Mouse (Mus musculus): Measurements from ENCODE around the gene Ldb2.

Gene Ldb2

GRCm38 (mm10) chr5:44553765-44554352, 245.6 kb downstream of the Ldb2 start:
- in situ Hi-C loops (cut with MboI; ENCODE audit: unreplicated experiment in 2 of 2) = no loop called here

GRCm38 (mm10) chr5:44553155-44553554, 246.3 kb downstream of the Ldb2 start:
- in situ Hi-C loops (cut with MboI; ENCODE audit: unreplicated experiment in 2 of 2) = no loop called here

- in situ Hi-C loops (cut with MboI; ENCODE audit: unreplicated experiment in 2 of 2) = no loop called here
Measured at GRCm38 (mm10) chr5:44552121-44552520, 247.4 kb downstream of the Ldb2 start.

GRCm38 (mm10) chr5:44548468-44548867, 251.0 kb downstream of the Ldb2 start:
- in situ Hi-C loops (cut with MboI; ENCODE audit: unreplicated experiment in 2 of 2) = no loop called here

GRCm38 (mm10) chr5:44543472-44544132, 255.9 kb downstream of the Ldb2 start:
- in situ Hi-C loops (cut with MboI; ENCODE audit: unreplicated experiment in 2 of 2) = no loop called here

- in situ Hi-C loops (cut with MboI; ENCODE audit: unreplicated experiment in 2 of 2) = no loop called here
Measured at GRCm38 (mm10) chr5:44541748-44542147, 257.7 kb downstream of the Ldb2 start.

- in situ Hi-C loops (cut with MboI; ENCODE audit: unreplicated experiment in 2 of 2) = no loop called here
Measured at GRCm38 (mm10) chr5:44538687-44539086, 260.8 kb downstream of the Ldb2 start.

GRCm38 (mm10) chr5:44538000-44538395, 261.5 kb downstream of the Ldb2 start:
- in situ Hi-C loops (cut with MboI; ENCODE audit: unreplicated experiment in 2 of 2) = no loop called here

- in situ Hi-C loops (cut with MboI; ENCODE audit: unreplicated experiment in 2 of 2) = no loop called here
Measured at GRCm38 (mm10) chr5:44537316-44537999, 262.0 kb downstream of the Ldb2 start.

GRCm38 (mm10) chr5:44529466-44529865, 270.0 kb downstream of the Ldb2 start:
- in situ Hi-C loops (cut with MboI; ENCODE audit: unreplicated experiment in 2 of 2) = no loop called here

GRCm38 (mm10) chr5:44529001-44529400, 270.5 kb downstream of the Ldb2 start:
- in situ Hi-C loops (cut with MboI; ENCODE audit: unreplicated experiment in 2 of 2) = no loop called here

GRCm38 (mm10) chr5:44505221-44505620, 294.3 kb downstream of the Ldb2 start:
- in situ Hi-C loops (cut with MboI; ENCODE audit: unreplicated experiment in 2 of 2) = no loop called here

GRCm38 (mm10) chr5:44504786-44505185, 294.7 kb downstream of the Ldb2 start:
- in situ Hi-C loops (cut with MboI; ENCODE audit: unreplicated experiment in 2 of 2) = no loop called here

- in situ Hi-C loops (cut with MboI; ENCODE audit: unreplicated experiment in 2 of 2) = no loop called here
Measured at GRCm38 (mm10) chr5:44498229-44498628, 301.3 kb downstream of the Ldb2 start.

- in situ Hi-C loops (cut with MboI; ENCODE audit: unreplicated experiment in 2 of 2) = no loop called here
Measured at GRCm38 (mm10) chr5:44496854-44497253, 302.6 kb downstream of the Ldb2 start.

GRCm38 (mm10) chr5:44495092-44495491, 304.4 kb downstream of the Ldb2 start:
- in situ Hi-C loops (cut with MboI; ENCODE audit: unreplicated experiment in 2 of 2) = no loop called here

GRCm38 (mm10) chr5:44494133-44494532, 305.3 kb downstream of the Ldb2 start:
- in situ Hi-C loops (cut with MboI; ENCODE audit: unreplicated experiment in 2 of 2) = no loop called here

GRCm38 (mm10) chr5:44491526-44491925, 308.0 kb downstream of the Ldb2 start:
- in situ Hi-C loops (cut with MboI; ENCODE audit: unreplicated experiment in 2 of 2) = no loop called here

- in situ Hi-C loops (cut with MboI; ENCODE audit: unreplicated experiment in 2 of 2) = no loop called here
Measured at GRCm38 (mm10) chr5:44490462-44490861, 309.0 kb downstream of the Ldb2 start.

- in situ Hi-C loops (cut with MboI; ENCODE audit: unreplicated experiment in 2 of 2) = no loop called here
Measured at GRCm38 (mm10) chr5:44483426-44484106, 315.9 kb downstream of the Ldb2 start.

GRCm38 (mm10) chr5:44481406-44481805, 318.1 kb downstream of the Ldb2 start:
- in situ Hi-C loops (cut with MboI; ENCODE audit: unreplicated experiment in 2 of 2) = no loop called here
